Mouse (Mus musculus) testis, adult 2 months (tissue): ENCODE results near the gene Optn.

Source experiments
- CTCF ChIP-seq: fragments of 200-500 bp; IDR thresholded peaks from 2 replicates; pipeline ENCODE4 v1.5.1; 2012; ENCODE audit warnings: low read depth, mild to moderate bottlenecking, inconsistent platforms, low read length, moderate library complexity; ENCODE audit not compliant: control insufficient read depth, insufficient read depth, insufficient replicate concordance
- POLR2A ChIP-seq: fragments of 200-500 bp; IDR thresholded peaks from 2 replicates; pipeline ENCODE4 v1.6.1; 2012; ENCODE audit warnings: low read depth, mild to moderate bottlenecking, inconsistent platforms, low read length, moderate library complexity; ENCODE audit not compliant: control insufficient read depth

DNA sequence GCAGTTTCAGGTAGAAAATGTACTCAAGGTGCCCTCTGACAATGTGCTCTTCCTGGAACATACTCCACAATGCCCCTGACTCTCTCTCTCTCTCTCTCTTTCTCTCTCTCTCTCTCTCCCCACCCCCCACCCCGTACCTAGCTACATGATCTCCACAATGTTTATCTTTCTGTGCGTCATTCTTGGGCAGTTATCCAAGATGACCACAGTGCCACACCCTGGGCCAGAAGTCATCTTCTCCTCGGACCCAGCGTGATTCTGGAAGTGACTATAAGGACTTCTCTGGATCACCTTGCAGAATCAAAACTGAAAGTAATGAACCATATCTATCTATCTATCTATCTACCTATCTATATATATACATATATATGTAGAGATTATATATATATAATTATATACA, 4.1 kb upstream of the Optn start:
- TF ChIP-seq CTCF (no peak), POLR2A (no peak)
